Mouse (Mus musculus): ENCODE measurements at regions not wholly inside any gene's neighbourhood (a gene's known extent, or its start where the extent isn't known, plus 50 kb on each side); places are given as distances from the start of the nearest gene placed in this dataset.

- DNase-seq (ENCODE audit: low spot score): no peak
Measured at GRCm38 (mm10) chr10:9087171-9087570, 201.3 kb upstream of the Sash1 start.

GRCm38 (mm10) chr10:9086666-9087065 lies 200.8 kb upstream of the Sash1 start:
- no peak for DNase-seq (ENCODE audit: low spot score)

- no peak for DNase-seq (ENCODE audit: low spot score)
Measured at GRCm38 (mm10) chr10:9085441-9085840, 199.6 kb upstream of the Sash1 start.

- DNase-seq (ENCODE audit: low spot score): no peak
Measured at GRCm38 (mm10) chr10:9074916-9075315, 189.0 kb upstream of the Sash1 start.

GRCm38 (mm10) chr10:9071630-9072029 lies 185.8 kb upstream of the Sash1 start:
- DNase-seq (ENCODE audit: low spot score): peak; percentile 21

GRCm38 (mm10) chr10:9069608-9070190 lies 183.8 kb upstream of the Sash1 start:
- no peak for DNase-seq (ENCODE audit: low spot score)

GRCm38 (mm10) chr10:9066566-9066965 lies 180.7 kb upstream of the Sash1 start:
- no peak for DNase-seq (ENCODE audit: low spot score)

GRCm38 (mm10) chr10:9061979-9062378 lies 176.1 kb upstream of the Sash1 start:
- no peak for DNase-seq (ENCODE audit: low spot score)

- DNase-seq (ENCODE audit: low spot score): no peak
Measured at GRCm38 (mm10) chr10:9055274-9055673, 169.4 kb upstream of the Sash1 start.

- DNase-seq (ENCODE audit: low spot score): no peak
Measured at GRCm38 (mm10) chr10:9053371-9053770, 167.5 kb upstream of the Sash1 start.

- no peak for DNase-seq (ENCODE audit: low spot score)
Measured at GRCm38 (mm10) chr10:9047341-9047740, 161.5 kb upstream of the Sash1 start.

GRCm38 (mm10) chr10:9044746-9045370 lies 159.0 kb upstream of the Sash1 start:
- DNase-seq (ENCODE audit: low spot score): no peak

GRCm38 (mm10) chr10:9043507-9043906 lies 157.6 kb upstream of the Sash1 start:
- DNase-seq (ENCODE audit: low spot score): no peak

- DNase-seq (ENCODE audit: low spot score): no peak
Measured at GRCm38 (mm10) chr10:9030486-9030885, 144.6 kb upstream of the Sash1 start.

GRCm38 (mm10) chr10:9029506-9029905 lies 143.6 kb upstream of the Sash1 start:
- DNase-seq (ENCODE audit: low spot score): no peak

- no peak for DNase-seq (ENCODE audit: low spot score)
Measured at GRCm38 (mm10) chr10:9027070-9027807, 141.4 kb upstream of the Sash1 start.

GRCm38 (mm10) chr10:9014810-9015505 lies 129.1 kb upstream of the Sash1 start:
- DNase-seq (ENCODE audit: low spot score): no peak

- no peak for DNase-seq (ENCODE audit: low spot score)
Measured at GRCm38 (mm10) chr10:9013549-9013925, 127.7 kb upstream of the Sash1 start.

- DNase-seq (ENCODE audit: low spot score): peak; percentile 48
Measured at GRCm38 (mm10) chr10:9012829-9013548, 127.1 kb upstream of the Sash1 start.

GRCm38 (mm10) chr10:9011906-9012305 lies 126.0 kb upstream of the Sash1 start:
- no peak for DNase-seq (ENCODE audit: low spot score)

GRCm38 (mm10) chr10:9010191-9010590 lies 124.3 kb upstream of the Sash1 start:
- DNase-seq (ENCODE audit: low spot score): no peak

Measured in thymus, postnatal 0 days (tissue).